Mouse (Mus musculus) adrenal gland, postnatal 36 days (tissue): Measurements from ENCODE around the gene Rasgrp4. TPM values are rescaled to one million over a fixed set of nuclear protein-coding genes. Genes with fewer than 3 reads are reported as not detected.
A peak's percentile ranks its signal among the peaks of the same experiment; 100 is the strongest.

Experiments
- DNase-seq, 2 experiments: peaks; one replicate each; pipeline ENCODE4 v3.0.0; 2021; ENCODE audit warnings: mixed read lengths in 1 of 2
- total RNA-seq, 2 experiments: library from RNA; stranded (reverse); gene quantifications; 2 replicates each; pipeline ENCODE4 v1.2.3; 2021

Gene Rasgrp4
- total RNA-seq, 2 experiments from 2014 or later, result 1.2 to 1.6 TPM

- no peak for DNase-seq
These were observed 12.1 kb downstream of the Rasgrp4 start for GRCm38 (mm10) chr7:29146625-29147367.

GRCm38 (mm10) chr7:29148771-29149170 is 14.1 kb downstream of the Rasgrp4 start:
- DNase-seq, result no peak

- no peak for DNase-seq
These were observed 16.8 kb downstream of the Rasgrp4 start for GRCm38 (mm10) chr7:29151486-29151885.

GRCm38 (mm10) chr7:29154018-29154720 is 19.5 kb downstream of the Rasgrp4 start:
- no peak for DNase-seq

GRCm38 (mm10) chr7:29155196-29155837 is 20.7 kb downstream of the Rasgrp4 start:
- DNase-seq, result peak; percentile 93 to 97

GRCm38 (mm10) chr7:29155838-29156782 is 21.5 kb downstream of the Rasgrp4 start, which contains the start of gene Fam98c:
TSS of gene Fam98c (minus strand) at chr7:29156234.
- peak; percentile 87 to 93 for DNase-seq

GRCm38 (mm10) chr7:29158264-29158663 is 23.6 kb downstream of the Rasgrp4 start:
- no peak for DNase-seq

GRCm38 (mm10) chr7:29162294-29162693 is 27.6 kb downstream of the Rasgrp4 start:
- no peak for DNase-seq

GRCm38 (mm10) chr7:29162750-29163525 is 28.3 kb downstream of the Rasgrp4 start:
- peak; percentile 34 to 54 for DNase-seq

- DNase-seq, result no peak
These were observed 33.0 kb downstream of the Rasgrp4 start for GRCm38 (mm10) chr7:29167656-29168055.

GRCm38 (mm10) chr7:29168121-29168695 is 33.6 kb downstream of the Rasgrp4 start:
- DNase-seq, result no peak

GRCm38 (mm10) chr7:29168791-29169230 is 34.2 kb downstream of the Rasgrp4 start:
- no peak for DNase-seq

- DNase-seq, result peak; percentile 87 to 93
These were observed 34.8 kb downstream of the Rasgrp4 start for GRCm38 (mm10) chr7:29169231-29170065.

- DNase-seq, result peak; percentile 82 to 90
These were observed 35.6 kb downstream of the Rasgrp4 start, which contains the start of the genes Ggn and Spred3 for GRCm38 (mm10) chr7:29170066-29170754. TSS of gene Ggn (plus strand) at chr7:29170210. TSS of gene Spred3 (minus strand) at chr7:29170411.

- DNase-seq, result peak; percentile 47 to 58
These were observed 36.3 kb downstream of the Rasgrp4 start for GRCm38 (mm10) chr7:29170755-29171561.

- DNase-seq, result no peak
These were observed 37.0 kb downstream of the Rasgrp4 start for GRCm38 (mm10) chr7:29171562-29172097.

GRCm38 (mm10) chr7:29172390-29173016 is 37.9 kb downstream of the Rasgrp4 start:
- no peak for DNase-seq
